ENCODE assay signal across 20 mouse cellular contexts in genomic region chr1:181647467-181647866, GRCm38 (mm10).
DNase-seq lines count a peak whose midpoint lies in the region; ATAC-seq lines count a peak whose summit lies in the region.
"Had no signal": no experiment of that assay in that cellular context is flagged by ENCODE, and none has a peak within 500 bp of the region (broad histone marks: within the 10 kb centered on the region; RNA-seq: fewer than 3 reads in every experiment).

No protein-coding gene starts in this region.

- no peak overlapping the region for H3K4me2 ChIP-seq in liver, embryonic 13.5 days
- H3K4me2 ChIP-seq: hindbrain, embryonic 15.5 days; neural tube, embryonic 12.5 days had no signal

- WGBS in liver, embryonic 13.5 days (ENCODE audit: insufficient replicate concordance) = 32% methylated on average over 8 of the region's 8 CpGs

- H3K9me3 ChIP-seq in liver, embryonic 13.5 days (replicated peaks) = no peaks in the 10 kb centered on the region
- H3K9me3 ChIP-seq: heart, embryonic 10.5 days; hindbrain, embryonic 15.5 days; neural tube, embryonic 12.5 days had no signal

- no peak for ATAC-seq in liver, embryonic 13.5 days (ENCODE audit: low read depth)
- ATAC-seq: forebrain, embryonic 14.5 days had no signal

- no peaks in the 10 kb centered on the region for H3K4me1 ChIP-seq in liver, embryonic 13.5 days (replicated peaks)
- H3K4me1 ChIP-seq: heart, embryonic 10.5 days; hindbrain, embryonic 15.5 days; neural tube, embryonic 12.5 days had no signal

- H3K9ac ChIP-seq in liver, embryonic 13.5 days = no peak overlapping the region
- H3K9ac ChIP-seq: hindbrain, embryonic 15.5 days; liver, embryonic 14.5 days; neural tube, embryonic 12.5 days had no signal

- H3K27ac ChIP-seq in liver, embryonic 13.5 days = no peak overlapping the region
- H3K27ac ChIP-seq: heart, embryonic 10.5 days; hindbrain, embryonic 15.5 days; liver, embryonic 14.5 days; neural tube, embryonic 12.5 days; stomach, postnatal 0 days had no signal

- H3K4me3 ChIP-seq in liver, embryonic 13.5 days (replicated peaks) = no peak overlapping the region
- H3K4me3 ChIP-seq: heart, embryonic 10.5 days; hindbrain, embryonic 15.5 days; neural tube, embryonic 12.5 days had no signal

- no peaks in the 10 kb centered on the region for H3K27me3 ChIP-seq in liver, embryonic 13.5 days
- H3K27me3 ChIP-seq: hindbrain, embryonic 15.5 days; neural tube, embryonic 12.5 days had no signal

- peak; percentile 7 for DNase-seq in thymus, postnatal 0 days (ENCODE audit: low spot score)
- DNase-seq in thymus, postnatal 25 days = no peak
- peak; percentile 54 for DNase-seq in embryo, embryonic 11 days
- DNase-seq in liver, embryonic 13.5 days = peak; percentile 17
- DNase-seq in cerebellum, adult 11-12 months = no peak
- DNase-seq in kidney, postnatal 10 days = no peak
- DNase-seq in adrenal gland, postnatal 10 days = no peak
- DNase-seq: adrenal gland, adult 8-10 months; cerebellum, adult 11 months; gastrocnemius, postnatal 36 days; heart, postnatal 14 days; kidney, adult 18-20 months; kidney, postnatal 36 days; lung, postnatal 10 days had no signal

- no peaks in the 10 kb centered on the region for H3K36me3 ChIP-seq in liver, embryonic 13.5 days
- H3K36me3 ChIP-seq: heart, embryonic 10.5 days; hindbrain, embryonic 15.5 days; neural tube, embryonic 12.5 days had no signal

Comparison
In these comparisons a context has a peak if more than half of its experiments do, and no peak if none do; other contexts are left out.
1. DNase-seq: peak in thymus, postnatal 0 days (single experiment), embryo, embryonic 11 days (single experiment) and liver, embryonic 13.5 days (single experiment); none in thymus, postnatal 25 days (single experiment), cerebellum, adult 11-12 months (single experiment), kidney, postnatal 10 days (single experiment) and adrenal gland, postnatal 10 days (single experiment).